Mouse (Mus musculus) heart, adult 18-20 months (tissue): ENCODE results near the gene Slc25a44. TPM values are rescaled to one million over a fixed set of nuclear protein-coding genes. Genes with fewer than 3 reads are reported as not detected.
"Not testable (repeated sequence)": the region's sequence is repeated elsewhere in the genome, so short reads cannot be mapped to it uniquely, and the experiment has no call there.

Experiments
- DNase-seq, 2 experiments: peaks; one replicate each; pipeline ENCODE4 v3.0.0; 2021 to 2022; ENCODE audit warnings: mixed read lengths in 1 of 2
- total RNA-seq, 2 experiments: library from RNA; stranded (reverse); gene quantifications; 2 replicates each; pipeline ENCODE4 v1.2.3; 2021

The Slc25a44 gene
- total RNA-seq, 2 experiments from 2014 or later, result 12.3 to 14.2 TPM

DNA sequence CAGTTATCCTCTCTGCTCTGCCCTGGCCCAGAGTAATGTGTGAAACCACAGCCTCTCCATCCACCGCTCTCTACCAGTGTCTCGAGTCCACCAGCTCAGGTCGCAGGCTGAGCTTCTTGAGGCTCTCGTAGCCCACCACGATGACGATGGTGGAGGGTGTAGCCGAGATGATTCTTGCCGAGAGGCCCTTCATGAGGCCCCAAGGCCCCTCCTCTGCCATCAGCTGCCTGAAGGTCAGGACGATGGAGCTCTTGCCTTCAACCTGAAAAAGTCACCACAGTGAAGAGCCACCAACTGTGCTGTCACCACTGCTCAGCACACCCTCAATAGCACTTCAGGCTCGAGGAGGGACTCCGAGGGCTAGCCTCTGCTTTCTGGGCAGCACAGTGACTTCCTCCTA, 12.3 kb downstream of the Slc25a44 start:
- DNase-seq, result no peak

DNA sequence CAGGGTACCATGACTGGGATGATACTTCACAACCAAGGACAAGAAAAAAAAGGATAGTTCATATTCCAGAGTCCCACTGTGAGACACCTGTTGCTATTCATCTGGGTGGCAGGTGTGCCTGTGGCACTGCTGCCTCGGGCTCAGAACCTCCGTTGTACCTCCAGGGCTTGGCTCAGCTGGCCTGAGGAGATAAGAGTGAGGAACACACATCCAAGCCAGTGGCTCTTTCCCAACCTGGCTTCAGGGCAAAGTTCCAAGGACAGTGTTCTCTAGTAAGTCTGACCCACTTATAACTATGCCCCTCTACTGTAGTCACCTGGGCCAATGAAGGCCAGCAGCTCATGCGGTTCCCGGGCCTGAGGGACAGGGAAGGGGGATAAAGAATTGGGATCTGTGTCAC, 13.3 kb downstream of the Slc25a44 start:
- DNase-seq, result peak; percentile 54 to 58

DNA sequence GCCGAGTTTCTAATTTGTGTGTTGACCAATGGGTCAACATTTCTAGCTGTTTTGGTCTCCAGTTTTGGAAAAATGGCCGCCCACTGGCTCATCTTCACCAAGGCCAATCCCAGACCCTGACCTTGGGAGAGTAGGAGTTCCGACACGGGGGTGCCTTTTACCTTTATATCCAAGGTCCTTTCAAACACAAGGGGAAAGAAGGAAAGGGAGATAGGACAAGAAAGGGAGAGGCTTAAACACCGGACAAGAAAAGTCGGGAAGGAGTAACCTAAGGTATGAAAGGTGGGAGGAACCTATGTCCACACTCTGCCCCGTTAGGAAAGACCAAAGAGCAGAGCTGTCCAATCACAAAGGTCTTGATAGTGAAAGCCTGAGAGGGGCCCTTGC, 14.3 kb downstream of the Slc25a44 start:
- DNase-seq, result no peak

DNA sequence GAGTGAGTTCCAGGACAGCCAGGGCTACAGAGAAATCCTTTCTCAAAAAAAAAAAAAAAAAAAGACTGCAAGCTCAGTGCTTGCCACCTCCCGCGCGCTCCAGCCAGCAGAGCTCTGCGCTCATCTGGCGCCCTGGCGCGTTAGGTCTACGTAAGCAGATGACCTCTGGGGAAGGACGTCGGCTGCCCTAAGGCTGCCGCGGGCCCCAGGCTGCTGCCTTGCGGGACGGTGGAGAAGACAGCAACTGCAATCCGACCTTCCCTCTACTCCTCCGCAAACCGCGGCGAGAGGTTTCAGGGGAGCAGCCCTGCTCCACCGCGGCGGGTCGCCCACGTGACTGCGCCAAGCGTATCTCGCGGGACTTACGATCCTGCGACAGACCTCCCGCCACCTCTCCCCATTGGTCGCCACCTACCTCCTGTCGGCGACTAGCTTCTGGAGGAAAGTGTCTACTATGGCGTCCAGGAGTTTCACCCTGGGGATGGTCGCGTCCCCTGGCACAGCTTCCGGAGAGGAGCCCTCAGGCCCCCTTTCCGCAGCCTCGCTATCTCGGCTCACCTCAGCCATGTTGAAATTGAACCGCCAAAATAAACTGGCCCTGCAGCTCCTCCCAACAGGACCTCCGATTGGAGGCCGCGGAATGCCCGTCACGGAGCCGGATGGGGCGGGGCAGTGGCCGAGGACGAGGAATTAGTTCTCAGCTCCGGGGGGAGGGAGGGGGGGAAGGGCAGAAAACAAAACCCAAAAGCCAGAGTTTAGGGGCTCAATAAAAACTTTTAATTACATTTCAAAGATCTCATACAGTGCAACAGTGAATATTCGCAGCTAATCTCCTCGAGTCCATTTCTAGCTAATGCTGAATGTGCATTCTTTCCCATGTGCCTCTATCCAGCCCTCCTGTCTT, 14.9 kb downstream of the Slc25a44 start, which contains the start of gene Pmf1:
Gene Pmf1, minus strand, starts transcription at position 591 of the 904 bp plus-strand sequence.
- peak; percentile 96 to 97 for DNase-seq

DNA sequence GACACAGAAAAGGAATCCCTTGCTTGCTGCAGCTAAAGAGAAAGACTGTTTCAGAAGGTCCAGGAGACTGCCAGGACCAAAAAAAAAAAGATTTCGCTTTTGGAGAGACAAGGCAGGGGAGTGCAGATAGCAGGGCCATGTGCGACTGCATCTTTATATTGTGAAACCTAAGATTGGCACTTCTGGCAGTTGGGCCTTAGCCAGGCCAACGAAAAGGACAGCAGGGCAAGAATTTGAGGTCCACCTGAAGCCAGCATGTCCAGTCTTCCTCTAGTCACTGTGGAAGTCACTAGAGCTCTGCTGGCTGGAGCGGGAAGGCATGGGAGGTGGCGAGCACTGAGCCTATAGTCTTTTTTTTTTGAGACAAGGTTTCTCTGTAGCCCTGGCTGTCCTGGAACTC, 16.0 kb downstream of the Slc25a44 start:
- DNase-seq, result no peak

DNA sequence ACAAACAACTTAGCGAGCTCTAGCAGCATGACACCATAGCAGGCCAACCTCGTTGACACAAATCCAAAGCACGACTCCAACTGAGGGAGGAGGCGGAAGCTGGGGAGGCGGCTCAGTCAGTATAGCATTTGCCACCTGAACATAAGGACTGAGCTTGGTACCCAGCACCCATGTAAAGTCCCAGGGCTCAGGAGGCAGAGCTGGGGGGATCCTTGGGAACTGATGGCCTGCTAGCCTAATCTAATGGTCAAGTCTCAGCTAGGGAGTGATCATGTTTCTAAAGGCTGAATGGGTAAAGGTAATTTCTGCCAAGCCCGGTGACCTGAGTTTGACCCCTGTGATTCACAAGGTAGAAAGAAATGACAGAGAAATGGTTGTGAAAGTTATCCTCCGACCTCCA, 17.4 kb downstream of the Slc25a44 start:
- no peak for DNase-seq

DNA sequence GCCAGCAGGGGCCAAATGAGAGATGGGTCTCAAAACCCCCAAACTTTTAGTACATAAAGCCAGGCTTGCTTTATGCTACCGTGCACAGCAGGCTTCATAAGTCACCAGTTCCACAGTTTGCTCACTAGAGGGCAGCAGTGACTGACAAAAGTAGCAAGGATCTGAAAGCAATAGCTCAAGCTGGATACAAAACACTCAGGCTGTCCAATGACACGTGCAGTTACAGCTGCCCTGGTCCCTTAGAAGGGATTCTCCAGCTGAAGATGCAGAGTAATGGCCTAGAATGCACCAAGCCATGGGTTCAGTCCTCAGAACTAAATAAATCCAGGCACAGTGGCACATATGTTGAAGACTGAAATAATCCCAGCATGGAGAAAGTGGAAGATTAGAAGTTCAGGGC, 17.8 kb downstream of the Slc25a44 start:
- peak; percentile 72 to 83 for DNase-seq

DNA sequence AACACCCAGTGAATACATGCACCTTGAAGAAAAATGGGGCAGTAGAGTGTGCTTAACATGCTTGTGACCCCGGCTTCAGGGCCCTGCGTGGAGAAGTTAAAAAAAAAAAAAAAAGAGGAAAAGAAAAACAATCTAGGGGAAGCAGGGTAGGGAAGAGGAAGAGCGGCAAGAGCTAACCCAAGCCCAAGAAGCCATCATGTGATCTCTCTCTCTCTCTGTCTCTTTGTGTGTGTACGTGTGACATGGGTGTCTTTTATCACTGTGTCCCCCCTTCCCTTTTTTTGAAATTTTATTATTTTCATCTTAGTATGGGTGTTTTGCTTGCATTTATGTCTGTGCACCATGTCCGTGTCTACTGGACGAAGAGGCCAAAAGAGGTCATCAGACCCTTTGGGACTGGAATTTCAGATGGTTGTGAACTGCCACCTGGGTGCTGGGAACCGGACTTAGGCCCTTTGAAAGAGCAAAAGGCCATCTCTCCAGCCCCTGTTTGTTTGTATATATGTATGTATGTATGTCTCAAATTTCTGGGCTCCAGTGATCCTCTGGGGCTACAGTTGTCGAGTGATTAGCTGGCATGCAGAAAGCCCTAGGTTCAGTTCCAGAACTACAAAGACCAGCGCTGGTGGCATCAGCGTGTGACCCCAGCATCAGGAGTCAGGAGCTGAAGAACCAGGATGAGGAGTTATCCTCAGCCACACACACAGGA, 21.3 kb downstream of the Slc25a44 start:
- DNase-seq, result no peak

DNA sequence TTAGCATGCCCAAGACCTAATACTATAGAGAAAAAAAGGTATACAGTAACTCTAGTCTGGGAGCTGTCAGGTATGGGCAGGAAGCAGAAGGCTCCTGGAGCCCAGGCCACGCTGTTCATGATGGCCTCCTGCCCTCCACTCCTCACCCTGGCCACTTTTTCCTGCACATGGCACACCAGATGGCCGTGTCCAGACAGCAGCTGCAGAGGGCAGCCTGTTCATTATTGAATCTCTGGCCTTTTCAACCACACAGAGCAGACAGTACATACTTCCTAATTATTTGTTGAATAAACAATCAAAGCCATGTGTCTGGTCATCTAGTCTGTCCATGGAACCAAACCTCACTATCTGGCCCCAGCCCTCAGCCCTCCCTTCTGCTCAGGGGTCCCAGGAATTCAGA, 26.3 kb downstream of the Slc25a44 start:
- DNase-seq, result no peak

DNA sequence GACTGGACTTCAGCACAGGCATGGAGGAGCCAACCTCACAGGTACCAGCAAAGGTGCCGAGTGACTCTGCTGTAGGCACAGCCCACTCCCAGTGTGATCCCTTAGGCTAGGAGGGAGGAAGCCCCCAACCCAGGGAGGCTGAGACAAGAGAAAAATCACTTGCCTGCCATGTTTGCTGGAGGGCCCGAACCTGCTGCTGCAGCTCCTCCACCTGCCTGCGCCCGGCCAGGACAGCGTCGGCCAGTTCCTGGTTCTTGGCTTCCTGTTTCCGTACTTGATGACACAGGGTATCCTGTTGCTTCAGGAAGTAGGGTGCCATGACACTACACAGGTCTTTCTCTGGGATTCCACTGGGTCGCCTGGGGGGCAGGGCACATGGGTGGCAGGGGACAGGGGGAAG, 29.2 kb downstream of the Slc25a44 start:
- DNase-seq, result no peak

DNA sequence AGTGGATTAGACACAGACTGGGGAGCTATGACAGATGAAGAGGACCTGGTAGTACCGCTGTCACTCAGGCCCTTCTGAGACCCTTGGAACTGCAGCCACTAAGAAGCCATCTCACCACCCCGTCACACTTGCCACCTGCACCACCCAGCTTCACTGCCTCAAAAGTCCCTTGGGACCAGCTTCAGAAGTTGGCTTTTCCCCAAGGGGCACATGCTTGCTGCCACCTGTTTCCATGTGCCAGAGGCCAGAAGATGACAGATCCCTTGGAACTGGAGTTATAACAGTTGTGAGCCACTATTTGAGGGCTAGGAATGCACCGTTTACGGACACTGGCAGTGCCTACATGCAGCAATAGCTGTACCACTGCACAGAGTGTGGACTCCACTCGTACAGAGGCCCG, 29.7 kb downstream of the Slc25a44 start:
- no peak for DNase-seq

DNA sequence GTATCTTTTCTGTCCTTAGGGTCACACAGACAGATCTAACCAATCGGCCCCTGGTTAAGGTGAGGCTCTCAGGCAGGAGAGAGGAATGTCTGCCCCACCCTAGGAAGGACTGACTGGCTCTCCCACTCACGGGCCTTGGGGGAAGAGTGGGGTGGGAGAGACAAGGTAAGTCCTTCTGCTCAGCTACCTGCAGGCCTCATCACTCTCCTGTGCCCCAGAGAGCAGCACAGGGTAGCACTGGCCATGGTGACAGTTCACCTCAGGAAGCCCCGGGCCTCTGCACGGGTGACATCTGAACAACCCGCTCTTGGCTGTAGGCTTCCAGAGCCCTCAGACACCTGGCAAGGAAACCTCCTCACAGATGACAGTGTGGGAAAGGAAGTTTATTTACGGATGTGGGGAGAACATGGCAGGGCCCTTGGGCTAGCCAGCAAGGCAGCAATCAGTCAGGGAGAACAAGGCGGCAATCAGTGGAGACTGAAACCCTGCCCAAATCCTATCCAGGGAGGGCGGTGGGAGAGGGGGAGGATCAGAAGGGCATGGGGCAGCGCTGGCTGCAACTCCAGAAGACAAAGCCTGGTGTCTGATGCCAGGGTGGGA, 31.1 kb downstream of the Slc25a44 start:
- DNase-seq, result no peak

DNA sequence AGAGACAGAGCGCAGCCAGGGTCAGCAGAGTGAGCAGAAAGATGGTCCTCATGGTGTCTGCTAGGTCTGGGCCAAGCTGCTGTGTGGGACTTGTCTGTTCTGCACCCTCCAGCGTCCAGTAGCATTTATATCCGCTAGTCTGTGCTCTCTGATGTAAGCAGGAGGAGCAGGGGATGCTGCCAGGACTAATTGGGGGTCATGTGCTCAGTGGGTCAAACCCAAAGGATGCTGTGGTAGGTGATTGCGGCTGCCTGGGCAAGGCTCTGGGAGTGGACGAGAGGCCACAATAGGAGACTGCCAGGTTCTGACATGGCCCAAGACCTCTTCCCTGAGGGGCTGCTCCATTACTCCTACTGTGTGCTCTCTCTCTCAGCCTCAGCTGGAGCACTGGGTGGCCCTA, 40.6 kb downstream of the Slc25a44 start, which contains the start of gene Bglap:
Gene Bglap, minus strand, starts transcription at position 101 of the 400 bp plus-strand sequence.
- no peak for DNase-seq

DNA sequence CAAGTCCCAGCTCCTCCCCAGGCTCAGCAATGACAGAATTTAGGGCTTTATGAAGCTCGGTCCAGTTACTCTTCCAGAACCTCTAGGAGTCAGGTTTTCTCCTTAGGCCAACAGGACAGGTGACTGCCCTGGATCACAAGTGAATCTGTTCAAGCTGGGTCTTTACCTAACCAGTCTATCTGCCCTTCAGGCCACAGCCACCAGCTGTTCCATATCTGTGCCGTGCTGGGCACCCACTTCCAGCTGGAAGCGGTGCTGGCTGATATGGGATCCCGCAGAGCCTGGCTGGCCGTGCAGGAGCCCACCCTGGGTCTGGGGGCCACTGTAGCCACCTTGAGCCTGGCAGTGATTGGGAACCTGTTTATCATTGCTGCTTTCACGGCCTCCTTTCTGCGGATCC, 42.6 kb downstream of the Slc25a44 start:
- DNase-seq, result not testable (repeated sequence)

DNA sequence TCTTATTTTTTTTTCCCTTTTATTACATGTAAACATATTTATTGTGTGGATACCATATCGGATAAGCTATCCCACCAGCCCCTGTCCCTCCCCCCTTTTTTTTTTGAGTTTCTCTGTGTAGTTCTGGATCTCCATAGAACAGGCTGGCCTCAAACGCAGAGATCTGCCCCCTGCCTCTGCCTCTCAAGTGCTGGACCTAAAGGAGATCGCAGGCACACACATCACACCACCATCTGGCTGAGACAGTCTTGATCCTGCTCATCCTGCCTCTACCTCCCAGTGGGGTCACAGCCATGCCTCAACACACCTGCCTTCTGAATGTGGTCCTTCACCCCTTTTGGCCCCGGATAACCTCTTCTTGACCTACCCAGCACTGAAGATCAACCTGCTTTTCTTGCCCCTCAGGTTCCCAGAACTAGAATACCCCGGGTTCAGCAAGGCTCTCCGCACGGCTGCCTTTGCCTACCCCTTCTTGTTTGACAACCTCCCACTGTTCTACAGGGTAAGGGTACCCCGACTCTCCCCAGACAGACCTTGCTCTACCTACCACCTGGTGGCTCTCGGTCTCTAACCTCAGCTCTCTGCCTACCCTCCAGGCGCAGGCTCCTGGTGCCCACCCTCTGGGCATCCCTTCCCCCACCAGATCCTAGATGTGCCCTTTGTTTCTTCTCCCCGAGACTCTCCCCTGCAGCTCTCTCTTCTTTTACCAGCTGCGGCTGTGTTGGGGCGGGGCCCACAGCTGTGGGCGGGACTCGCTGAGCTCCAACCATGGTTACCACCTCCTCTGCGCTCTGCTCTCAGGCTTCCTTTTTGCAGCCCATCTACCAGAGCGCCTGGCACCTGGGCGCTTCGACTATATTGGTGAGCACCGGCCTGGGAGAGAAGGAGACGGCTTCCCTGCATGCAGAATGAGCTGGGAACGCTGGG, 43.3 kb downstream of the Slc25a44 start:
- DNase-seq, result not testable (repeated sequence)

DNA sequence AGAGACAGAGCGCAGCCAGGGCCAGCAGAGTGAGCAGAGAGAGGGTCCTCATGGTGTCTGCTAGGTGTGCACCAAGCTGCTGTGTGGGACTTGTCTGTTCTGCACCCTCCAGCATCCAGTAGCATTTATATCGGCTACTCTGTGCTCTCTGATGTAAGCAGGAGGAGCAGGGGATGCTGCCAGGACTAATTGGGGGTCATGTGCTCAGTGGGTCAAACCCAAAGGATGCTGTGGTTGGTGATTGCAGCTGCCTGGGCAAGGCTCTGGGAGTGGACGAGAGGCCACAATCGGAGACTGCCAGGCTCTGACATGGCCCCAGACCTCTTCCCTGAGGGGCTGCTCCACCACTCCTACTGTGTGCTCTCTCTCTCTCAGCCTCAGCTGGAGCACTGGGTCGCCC, 46.3 kb downstream of the Slc25a44 start, which contains the start of gene Bglap2:
Gene Bglap2, minus strand, starts transcription at position 101 of the 400 bp plus-strand sequence.
- DNase-seq, result not testable (repeated sequence)

DNA sequence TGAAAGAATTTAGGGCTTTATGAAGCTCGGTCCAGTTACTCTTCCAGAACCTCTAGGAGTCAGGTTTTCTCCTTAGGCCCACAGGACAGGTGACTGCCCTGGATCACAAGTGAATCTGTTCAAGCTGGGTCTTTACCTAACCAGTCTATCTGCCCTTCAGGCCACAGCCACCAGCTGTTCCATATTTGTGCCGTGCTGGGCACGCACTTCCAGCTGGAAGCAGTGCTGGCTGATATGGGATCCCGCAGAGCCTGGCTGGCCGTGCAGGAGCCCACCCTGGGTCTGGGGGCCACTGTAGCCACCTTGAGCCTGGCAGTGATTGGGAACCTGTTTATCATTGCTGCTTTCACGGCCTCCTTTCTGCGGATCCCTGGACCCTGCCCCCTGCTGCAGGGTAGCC, 48.3 kb downstream of the Slc25a44 start:
- DNase-seq, result not testable (repeated sequence)

DNA sequence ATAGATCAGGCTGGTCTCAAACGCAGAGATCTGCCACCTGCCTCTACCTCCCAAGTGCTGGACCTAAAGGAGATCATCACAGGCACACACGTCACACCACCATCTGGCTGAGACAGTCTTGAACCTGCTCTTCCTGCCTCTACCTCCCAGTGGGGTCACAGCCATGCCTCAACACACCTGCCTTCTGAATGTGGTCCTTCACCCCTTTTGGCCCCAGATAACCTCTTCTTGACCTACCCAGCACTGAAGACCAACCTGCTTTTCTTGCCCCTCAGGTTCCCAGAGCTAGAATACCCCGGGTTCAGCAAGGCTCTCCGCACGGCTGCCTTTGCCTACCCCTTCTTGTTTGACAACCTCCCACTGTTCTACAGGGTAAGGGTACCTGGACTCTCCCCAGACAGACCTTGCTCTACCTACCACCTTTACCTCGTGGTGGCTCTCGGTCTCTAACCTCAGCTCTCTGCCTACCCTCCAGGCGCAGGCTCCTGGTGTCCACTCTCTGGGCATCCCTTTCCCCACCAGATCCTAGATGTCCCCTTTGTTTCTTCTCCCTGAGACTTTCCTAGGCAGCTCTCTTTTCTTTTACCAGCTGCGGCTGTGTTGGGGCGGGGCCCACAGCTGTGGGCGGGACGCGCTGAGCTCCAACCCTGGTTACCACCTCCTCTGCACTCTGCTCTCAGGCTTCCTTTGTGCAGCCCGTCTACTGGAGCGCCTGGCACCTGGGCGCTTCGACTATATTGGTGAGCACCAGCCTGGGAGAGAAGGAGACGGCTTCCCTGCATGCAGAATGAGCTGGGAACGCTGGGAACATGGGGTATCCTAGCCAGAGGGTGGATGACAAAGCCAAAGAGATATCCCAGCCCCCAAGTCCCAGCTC, 49.0 kb downstream of the Slc25a44 start:
- DNase-seq, result not testable (repeated sequence)

DNA sequence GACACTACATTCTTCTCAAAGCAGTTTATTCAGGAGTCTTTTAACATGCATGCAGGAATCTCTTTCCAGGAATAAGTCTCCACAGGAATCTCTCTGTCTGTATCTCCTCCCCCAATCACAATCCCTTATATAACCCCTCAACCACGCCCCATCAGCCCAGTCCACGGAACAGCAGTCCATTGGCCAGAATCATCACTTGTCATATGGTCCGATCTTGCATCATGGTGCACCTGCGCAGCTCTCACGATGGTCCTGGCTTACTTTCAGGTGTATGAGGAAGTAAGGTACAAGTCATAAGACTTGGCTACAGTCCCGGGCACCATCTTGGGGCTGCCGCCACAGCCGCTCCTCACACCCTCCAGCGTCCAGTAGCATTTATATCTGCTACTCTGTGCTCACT, 52.3 kb downstream of the Slc25a44 start, which contains the start of gene Bglap3:
Gene Bglap3, minus strand, starts transcription at position 101 of the 400 bp plus-strand sequence.
- DNase-seq, result not testable (repeated sequence)

DNA sequence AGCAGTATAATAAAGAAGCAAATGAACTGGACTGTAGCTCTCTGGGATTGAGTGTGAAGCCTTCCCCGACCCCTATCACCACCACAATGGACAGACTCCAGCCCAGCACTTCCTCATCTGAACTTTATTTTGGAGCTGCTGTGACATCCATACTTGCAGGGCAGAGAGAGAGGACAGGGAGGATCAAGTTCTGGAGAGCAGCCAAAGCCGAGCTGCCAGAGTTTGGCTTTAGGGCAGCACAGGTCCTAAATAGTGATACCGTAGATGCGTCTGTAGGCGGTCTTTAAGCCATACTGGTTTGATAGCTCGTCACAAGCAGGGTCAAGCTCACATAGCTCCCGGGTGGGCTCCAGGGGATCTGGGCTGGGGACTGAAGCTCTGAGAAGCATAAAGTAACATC, 56.4 kb downstream of the Slc25a44 start:
- DNase-seq, result not testable (repeated sequence)
